ENCODE assay signal across 8 mouse cellular contexts in genomic region chr3:115793344-115794059, GRCm38 (mm10).
DNase-seq lines count a peak whose midpoint lies in the region; ATAC-seq and TF ChIP-seq lines count a peak whose summit lies in the region.

No protein-coding gene starts in this region.

- H3K4me2 ChIP-seq in liver, postnatal 0 days (ENCODE audit: low read depth, low read length), result peak overlapping the region; percentile 53

- no peak overlapping the region; the same call in 1 of the 2 replicates for H3K27ac ChIP-seq in layer of hippocampus, adult 2 months
- peak overlapping the region; percentile 86 for H3K27ac ChIP-seq in brown adipose tissue, adult 24 weeks (replicated peaks; ENCODE audit: low read depth, low read length)
- H3K27ac ChIP-seq in liver, postnatal 0 days (ENCODE audit: low read depth), result peak overlapping the region; percentile 67

- DNase-seq in layer of hippocampus, adult 2 months (ENCODE audit: low spot score in 2 of 2), result no peak
- no peak for DNase-seq in layer of hippocampus, adult 9-10 months (ENCODE audit: low spot score)
- peak; percentile 58 for DNase-seq in liver, postnatal 0 days
- peak; percentile 44 to 53 for DNase-seq in spleen, adult 18-20 months
- DNase-seq in cerebellum, postnatal 10 days, result no peak
- DNase-seq in cerebellum, adult 9-10 months, result no peak

- WGBS in liver, postnatal 0 days (ENCODE audit: insufficient replicate concordance), result 6% methylated on average over 12 of the region's 12 CpGs

- ATAC-seq in inflammation-experienced regulatory T-cells, adult 6 months, result peak; percentile 92
- ATAC-seq in liver, postnatal 0 days, result peak; percentile 84

- TF ChIP-seq CTCF in layer of hippocampus, adult 2 months (conservative IDR thresholded peaks at IDR 0.05), result peak; percentile 30; the same call in 1 of the 2 replicates
- peak; percentile 61 for TF ChIP-seq CTCF in liver, postnatal 0 days (IDR thresholded peaks at IDR 0.05; ENCODE audit: low read depth)

- no peaks in the 10 kb centered on the region for H3K36me3 ChIP-seq in liver, postnatal 0 days (replicated peaks; ENCODE audit: insufficient read depth, low read length)

- no peaks in the 10 kb centered on the region for H3K27me3 ChIP-seq in liver, postnatal 0 days (ENCODE audit: insufficient read depth, low read length)

- H3K9me3 ChIP-seq in liver, postnatal 0 days (ENCODE audit: low read length), result no peaks in the 10 kb centered on the region

- H3K4me3 ChIP-seq in layer of hippocampus, adult 2 months, result no peak overlapping the region
- peak overlapping the region; percentile 31 for H3K4me3 ChIP-seq in brown adipose tissue, adult 24 weeks (ENCODE audit: insufficient read depth, low read depth, low read length)
- H3K4me3 ChIP-seq in liver, postnatal 0 days (ENCODE audit: low read depth, low read length), result 0 out of 2 replicates have a peak overlapping the region, but pooled peaks have one; percentile 13

- 0 out of 2 replicates have a peak overlapping the region, but pooled peaks have one; percentile 30 for H3K9ac ChIP-seq in liver, postnatal 0 days (replicated peaks)

- TF ChIP-seq EP300 in liver, postnatal 0 days (IDR thresholded peaks at IDR 0.05; ENCODE audit: low read depth), result peak; percentile 11; the same call in 1 of the 2 replicates

- peaks cover 6% of the 10 kb centered on the region; the same call in 1 of the 2 replicates for H3K4me1 ChIP-seq in brown adipose tissue, adult 24 weeks (ENCODE audit: control insufficient read depth, insufficient read depth, insufficient read length, low read length)
- H3K4me1 ChIP-seq in liver, postnatal 0 days (ENCODE audit: insufficient read depth), result peaks cover 7% of the 10 kb centered on the region

Comparison
In these comparisons a context has a peak if more than half of its experiments do, and no peak if none do; other contexts are left out.
1. DNase-seq: peak in liver, postnatal 0 days (single experiment) and spleen, adult 18-20 months (2 of 2); none in layer of hippocampus, adult 2 months (0 of 2), layer of hippocampus, adult 9-10 months (single experiment), cerebellum, postnatal 10 days (0 of 2) and cerebellum, adult 9-10 months (single experiment).